Mouse (Mus musculus) embryo, embryonic 11.5 days (tissue): ENCODE measurements at regions not wholly inside any gene's neighbourhood (a gene's known extent, or its start where the extent isn't known, plus 50 kb on each side); places are given as distances from the start of the nearest gene placed in this dataset.

ENCODE experiments used
- DNase-seq: peaks from one replicate; pipeline ENCODE4 v3.0.0-alpha.2; 2012; ENCODE audit warnings: low read depth, low spot score

DNA sequence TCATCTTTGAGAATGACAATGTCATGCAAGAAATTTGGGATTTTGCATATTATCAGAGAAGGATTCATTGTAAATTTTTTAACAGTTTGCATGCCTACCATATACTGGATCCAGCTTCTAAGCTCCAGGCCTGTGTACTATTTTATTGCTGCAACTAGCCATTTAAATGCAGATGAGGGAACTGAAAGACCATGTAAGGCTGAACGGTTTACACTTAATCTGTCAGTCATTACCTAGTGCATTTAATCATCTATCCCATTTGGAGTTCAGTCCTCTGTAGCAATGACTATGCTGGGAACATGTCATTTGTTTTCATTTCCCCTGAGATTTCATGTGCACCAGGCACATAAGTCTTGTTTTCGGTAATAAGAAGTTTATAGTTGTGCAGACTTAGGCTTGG is 631.8 kb upstream of the Gm21961 start:
- no peak for DNase-seq

DNA sequence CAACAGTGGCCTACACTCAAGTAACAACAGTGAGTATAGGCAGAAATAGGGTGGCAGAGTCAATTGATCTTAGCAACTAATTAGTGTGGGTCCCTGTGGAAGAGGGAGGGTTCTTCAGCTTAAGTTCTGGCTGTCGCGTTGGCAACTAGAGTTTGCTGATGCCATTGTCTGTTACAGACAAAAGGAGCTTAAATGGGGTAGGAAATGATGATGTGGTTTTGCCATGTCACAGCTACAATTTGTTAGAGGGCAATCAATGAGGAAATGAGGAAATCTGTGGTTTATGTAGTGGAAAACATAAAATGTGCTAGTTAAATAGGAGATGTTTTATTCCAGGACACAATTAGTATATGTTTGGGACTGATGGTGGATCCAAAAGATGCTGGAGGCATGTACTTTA is 624.8 kb upstream of the Gm21961 start:
- DNase-seq = no peak

DNA sequence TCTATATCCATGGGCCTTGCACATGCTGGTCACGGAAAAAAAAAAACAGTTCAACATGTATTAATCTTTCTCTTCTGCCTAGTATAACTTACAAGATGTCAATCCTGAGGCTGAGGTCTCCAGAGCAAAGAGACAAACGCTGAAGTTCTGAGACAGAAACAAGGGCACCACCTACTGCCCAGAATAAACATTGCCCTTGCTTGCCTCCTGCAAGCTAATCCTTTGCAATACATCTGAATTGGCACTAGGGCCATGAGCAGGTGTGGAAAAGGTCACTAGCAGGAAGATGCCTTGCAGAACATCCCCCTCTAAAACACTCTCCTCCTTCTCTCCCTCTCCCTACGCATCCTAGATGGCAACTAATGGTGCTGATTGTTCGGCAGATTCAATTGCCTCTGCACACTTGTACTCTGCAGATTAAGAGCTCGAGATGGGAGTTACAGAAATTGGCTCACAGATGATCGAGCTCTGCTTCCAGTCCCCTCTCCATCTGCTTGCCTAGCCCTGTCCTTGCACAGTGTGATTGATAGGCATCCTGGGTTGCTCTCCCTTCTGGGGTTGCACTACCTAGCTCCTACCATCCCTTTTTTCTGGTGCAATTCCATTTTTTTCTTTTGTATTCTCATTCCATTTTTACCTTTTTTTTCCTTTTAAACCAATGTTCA is 622.9 kb upstream of the Gm21961 start:
- peak; percentile 27 for DNase-seq

DNA sequence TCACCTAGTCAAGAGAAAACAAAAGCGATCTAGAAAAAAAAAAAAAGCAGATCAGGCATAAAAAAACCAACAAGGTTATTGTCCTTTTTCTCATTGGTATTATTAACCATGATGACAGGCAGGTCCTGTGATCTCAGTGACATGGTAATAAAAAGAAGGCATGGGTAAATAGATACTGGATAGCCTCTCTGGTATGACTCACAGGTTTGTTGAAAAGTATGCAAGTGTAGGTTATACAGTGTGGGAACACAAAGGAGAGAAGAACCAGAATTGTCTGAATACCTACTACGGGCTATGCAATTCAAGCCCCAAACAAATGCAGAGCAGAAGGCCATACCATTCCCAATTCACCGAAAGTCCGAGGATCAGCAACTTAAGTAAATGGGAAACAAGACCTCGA is 617.7 kb upstream of the Gm21961 start:
- no peak for DNase-seq

DNA sequence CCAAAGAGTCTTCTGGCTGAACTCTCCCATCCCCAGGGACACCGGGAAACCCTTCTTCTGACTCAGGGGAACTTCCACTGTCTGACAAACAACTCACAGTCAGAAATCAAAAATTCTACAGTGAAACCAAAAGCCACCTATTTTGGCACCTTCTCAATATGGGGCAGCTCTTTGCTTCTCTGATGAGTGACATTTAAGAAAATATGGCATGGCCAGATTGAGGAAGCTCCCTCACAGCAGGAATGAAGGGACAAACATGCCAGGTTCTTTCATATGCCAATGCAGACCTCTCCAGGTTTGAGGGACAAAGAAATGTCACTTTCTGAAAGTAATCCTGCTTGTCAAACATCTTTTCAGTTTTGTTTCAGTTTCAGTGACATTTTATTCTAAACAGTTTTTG is 615.8 kb upstream of the Gm21961 start:
- DNase-seq = no peak

DNA sequence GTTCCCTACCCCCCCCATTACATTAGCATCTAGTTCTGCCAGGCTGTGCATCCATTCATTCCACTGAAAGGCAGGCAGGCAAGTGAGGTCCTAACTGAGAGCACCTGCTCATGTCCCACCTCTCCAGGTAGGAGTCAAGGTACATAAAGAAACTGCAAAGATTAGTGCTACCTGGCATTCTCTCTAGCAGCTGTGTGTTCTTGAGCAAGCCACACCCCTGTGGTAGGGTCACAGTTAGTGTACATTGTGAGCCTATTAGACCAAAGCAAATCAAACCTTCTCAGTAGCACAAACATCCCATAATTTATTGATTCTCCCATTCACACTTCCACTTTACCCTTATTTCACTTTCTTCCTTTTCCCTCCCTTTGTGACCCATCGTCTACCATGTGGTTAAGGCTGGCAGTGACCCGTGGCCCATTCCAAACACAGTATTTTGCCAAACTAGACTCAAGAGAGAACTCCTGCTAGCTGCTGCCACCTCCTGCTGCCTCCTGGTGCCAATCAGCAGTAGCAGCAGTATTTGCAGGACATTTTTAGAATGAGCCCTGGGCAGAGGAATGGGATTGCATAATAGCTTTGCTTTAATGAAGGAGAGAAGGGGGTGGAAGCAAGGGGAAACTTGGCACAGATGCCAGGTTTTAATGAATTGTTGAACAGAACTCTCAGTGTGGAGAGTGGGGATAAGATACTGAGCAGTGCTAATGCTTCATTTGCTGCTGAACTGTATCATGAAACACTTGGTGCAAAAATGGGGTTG is 578.2 kb upstream of the Gm21961 start:
- no peak for DNase-seq

DNA sequence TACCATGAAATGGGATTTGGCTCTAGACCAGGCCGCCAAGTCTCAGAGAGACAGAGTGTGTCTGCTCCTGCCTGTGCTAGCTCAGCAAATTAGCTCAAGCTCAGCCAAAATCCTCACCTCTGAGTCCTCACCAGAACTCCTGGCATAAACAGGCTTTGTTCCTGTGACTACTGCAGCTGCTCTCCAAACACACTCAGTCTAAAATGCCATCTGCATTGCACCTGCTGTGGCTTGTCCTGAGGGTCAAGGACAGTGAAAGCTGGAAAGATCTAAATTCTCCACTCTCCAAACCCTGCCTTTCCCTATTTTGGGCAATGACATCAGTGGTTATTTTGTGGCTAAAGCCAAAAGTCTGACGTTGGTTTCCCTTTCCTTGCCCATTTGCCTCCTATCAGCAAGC is 570.9 kb upstream of the Gm21961 start:
- no peak for DNase-seq

DNA sequence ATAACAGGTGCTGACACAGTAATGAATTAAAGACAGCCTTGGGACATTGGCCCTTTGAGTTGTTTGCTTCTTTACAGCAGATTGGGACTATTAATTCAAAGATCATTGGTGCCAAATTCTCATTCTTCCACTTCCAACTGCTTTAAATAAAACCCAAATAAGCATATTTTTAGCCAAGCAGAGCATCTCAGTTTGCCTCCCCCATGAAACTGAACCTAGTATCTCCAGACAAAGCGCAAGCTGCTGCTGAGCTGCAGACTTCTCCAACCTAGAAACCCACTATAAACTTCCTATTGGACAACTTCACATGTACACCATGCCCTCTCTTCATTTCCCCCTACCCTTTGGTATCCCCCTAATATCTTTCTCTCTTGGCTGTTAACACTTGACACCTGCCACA is 564.6 kb upstream of the Gm21961 start:
- DNase-seq = no peak

DNA sequence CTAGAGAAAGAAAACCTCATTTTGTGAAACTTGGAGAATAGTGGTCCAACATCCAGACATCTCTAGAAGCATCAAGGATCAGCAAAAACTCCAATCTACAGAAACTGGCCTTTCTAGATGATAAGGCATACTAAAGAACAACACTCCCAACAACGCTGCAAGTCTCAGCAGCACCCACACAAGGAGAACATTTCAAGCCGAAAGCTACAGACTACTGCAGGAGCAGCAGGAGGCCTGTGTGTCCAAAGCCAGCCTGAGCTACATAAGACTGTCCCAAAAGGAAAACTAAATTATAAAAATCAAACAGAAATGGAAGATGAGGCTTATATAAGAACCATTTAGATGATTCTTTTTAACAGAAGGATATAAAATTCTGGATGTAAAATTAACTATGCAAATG is 553.2 kb upstream of the Gm21961 start:
- DNase-seq = no peak

DNA sequence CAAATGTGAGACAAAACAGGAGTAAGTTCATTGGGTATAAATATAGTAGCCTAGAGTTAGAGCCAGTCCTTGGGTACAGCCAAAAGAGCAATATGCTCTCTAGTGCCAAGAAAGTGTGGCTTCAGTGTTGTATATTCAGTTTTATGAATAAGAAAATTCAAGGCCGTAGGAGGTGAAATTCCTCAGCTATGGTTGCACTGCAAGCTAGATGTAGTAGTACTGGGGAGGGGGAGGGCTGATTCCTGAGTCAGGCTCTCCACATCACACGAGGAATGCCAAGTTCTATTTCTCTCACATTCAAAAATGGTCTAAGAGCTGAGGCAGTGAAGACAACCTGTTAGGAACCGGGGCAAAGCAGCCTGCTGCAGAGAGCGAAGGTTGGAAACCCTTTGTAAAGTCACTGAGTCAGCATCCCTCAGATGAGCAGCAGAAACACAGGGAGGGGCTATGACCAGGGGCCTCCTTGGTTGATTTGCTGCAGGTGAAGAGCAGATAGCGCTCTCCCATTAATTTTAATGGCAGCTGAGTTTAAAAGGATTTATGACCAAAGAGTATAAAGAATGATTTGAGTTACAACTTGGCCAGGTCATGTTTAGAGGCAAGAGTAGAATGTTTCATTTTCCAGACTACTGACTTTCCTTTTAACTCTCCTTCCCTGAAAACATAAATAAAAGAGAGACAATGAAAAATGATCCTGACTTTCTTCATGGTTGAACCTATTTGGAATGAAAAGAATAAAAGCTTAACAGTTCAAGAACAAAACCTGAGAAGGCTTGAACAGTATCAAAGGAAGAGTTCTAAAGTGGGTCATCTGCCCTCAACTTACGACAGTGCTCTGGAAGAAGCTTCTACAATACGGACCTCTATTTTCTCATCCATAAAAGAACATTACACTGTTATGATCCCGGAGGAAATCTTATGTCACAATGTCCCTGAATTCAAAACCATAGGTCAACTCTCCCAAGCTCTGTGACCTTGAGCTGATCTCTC is 543.4 kb upstream of the Gm21961 start:
- DNase-seq = no peak

DNA sequence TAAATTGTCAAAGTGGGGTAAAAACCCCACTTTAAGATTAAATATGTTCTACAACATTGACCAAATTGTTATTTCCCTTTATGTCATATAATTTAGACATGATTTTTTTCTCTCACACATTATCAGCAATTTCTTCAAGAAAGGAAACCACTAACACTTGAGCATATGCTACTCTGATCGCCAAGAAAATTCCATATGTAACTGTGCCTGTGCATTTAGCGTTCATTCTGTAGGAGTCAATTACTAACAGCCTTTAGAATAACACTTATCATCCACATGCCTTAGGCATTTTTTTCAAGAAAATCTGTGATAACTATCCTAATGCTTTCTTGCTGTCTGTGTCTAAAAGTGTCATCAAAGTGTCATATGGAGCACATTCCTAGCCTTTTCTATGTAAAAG is 534.3 kb upstream of the Gm21961 start:
- DNase-seq = no peak

DNA sequence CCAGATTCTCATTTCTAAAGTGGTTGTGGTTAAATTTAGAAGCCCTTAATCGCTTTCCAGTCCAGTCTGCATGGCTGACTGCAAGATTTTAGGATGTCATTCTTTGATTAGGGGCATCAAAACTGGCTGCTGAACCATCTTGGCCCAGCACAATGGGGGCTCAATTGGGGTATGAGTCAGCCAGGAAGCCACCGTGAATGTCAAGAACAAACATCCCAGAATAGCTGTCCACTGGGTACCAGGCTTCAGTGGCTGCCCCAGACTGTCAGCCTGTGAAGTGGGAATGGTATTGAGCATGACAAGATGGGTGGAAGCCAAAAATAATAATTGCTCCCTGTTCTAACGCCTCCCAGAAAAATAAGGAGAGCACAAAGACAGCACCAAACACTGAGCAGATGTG is 520.9 kb upstream of the Gm21961 start:
- no peak for DNase-seq

DNA sequence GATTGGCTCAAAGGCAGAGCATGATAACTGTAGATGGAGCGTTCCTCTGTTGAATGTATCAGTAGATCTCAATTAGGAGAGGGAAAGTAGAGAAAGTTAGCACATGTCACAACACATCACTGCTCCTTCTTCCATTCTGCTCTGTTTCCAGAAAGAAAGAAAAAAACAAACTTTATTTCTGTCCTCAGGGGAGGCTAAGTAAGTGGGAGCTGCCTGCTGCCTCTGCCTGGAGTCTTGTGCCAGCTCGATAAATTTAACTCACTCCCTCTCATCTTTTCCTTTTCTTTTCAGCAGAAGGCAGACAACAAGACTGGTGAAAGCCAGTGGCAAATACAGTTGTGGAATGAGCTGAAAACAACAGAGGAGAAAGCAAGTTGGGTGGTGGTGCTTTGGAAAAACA is 517.5 kb upstream of the Gm21961 start:
- no peak for DNase-seq

DNA sequence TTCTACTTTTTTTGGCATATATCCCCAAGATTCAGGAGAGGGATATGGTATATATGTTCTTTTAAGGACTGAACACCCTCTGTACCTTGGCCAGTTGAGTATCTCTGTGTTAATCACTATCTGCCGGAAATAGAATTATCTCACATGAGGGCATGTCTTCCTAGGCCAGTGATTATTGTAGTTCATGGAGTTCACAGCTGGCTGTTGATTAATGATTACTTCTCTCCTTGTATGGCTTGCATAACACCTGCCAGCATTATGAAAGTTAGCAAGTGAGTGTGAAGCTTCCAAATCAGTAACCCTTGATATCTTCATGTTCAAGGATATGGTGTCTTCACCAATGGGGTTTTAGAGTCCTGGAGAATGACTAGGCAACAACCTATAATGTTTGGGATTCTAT is 488.0 kb upstream of the Gm21961 start:
- DNase-seq = no peak

DNA sequence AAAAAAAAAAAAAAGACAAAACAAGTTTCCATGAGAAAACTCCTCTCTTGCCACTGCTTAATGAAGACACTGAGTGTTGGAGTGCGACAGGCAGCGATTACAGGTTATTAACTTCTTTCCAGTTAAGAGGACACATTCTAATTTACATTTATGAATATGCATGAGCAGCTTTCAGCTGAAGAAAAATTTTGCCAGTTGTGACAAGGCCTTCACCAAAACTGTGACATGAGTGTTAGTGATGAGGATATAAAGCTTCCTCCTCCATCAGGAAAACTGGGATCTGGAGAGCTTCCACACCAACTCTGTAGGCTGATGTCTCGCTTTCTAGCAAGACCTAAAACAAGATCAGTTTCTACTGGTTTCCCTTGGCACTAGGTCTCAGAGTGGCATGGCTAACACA is 464.2 kb upstream of the Gm21961 start:
- no peak for DNase-seq

DNA sequence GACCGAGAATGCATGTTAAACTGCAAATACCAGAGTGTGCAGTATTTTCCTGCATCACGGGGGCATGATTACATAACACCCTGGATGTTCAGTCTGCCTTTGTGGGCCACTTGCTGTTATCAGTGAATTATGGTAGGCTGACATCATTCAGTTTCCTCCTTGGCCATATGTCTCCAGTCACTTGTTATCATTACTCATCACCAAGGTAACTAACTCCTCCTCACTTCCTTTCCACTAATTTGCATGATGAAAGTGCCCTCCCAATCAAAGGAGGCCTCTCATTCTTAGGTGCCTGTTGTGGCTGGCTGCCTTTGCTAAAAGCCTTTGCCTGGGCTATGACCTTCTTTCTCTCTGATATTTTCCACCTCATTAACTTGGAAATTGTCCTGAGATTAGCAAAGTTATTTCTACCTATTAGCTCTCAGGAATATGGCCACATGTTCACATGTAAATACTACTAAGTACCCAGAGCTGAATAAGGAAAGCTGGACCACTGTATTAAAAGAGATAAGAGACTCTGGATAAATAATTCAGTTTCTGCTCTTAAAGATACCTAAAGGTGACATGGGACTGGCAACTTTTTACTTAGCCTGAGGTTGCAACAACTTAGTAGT is 440.6 kb upstream of the Gm21961 start:
- no peak for DNase-seq

DNA sequence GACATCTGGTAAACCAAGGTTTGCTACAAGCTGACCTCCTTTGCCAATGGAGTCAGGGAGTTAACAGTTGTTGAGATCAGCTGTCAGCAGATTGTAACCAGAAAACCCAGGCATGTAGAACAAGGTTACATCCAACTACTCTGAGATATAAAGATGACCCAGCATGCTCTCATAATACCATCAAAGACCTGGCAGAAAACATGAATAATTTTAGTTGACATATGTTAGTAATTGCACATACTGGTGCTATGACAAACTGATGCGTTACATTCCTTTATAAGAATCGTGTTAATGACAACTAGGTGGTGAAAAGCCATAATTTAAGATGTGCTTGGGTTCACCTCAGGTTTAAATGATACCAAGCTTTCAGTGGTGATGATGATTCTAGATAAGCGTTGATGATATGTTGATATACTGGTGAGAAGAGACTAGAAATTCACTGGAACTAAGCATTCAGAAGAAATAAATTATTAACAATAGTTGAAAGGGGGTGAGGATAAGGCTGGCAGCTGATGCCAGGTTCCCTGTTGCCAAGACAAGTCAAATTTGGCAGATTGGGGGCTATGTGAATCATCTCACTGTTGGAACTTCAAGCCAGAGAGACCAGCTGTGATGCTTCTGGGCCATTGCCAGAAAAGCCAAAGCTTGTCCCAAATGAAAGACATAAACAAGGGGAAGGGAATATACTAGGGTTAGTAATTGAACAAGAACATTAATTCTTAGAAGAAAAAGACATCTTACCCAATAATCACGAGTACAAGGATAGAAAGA is 437.7 kb upstream of the Gm21961 start:
- DNase-seq = no peak

DNA sequence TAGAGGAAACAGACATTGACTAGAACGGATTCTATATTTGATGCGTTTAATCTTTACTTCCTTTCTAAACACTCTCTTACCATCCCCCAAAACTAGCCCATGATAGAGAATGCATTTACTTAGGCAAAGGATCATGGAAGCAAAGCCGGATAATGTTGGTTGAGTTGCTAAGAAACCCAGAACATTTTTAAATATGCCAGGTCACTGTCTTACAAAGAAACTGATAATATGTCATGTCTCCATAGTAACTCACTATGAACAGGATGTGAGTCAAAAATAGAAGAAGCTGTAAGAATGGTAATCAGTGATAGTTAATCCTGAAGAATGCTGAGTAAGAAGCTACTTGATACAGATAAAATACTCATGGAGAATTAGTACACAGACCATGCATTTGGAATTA is 405.0 kb upstream of the Gm21961 start:
- no peak for DNase-seq
